Mouse (Mus musculus) olfactory bulb, adult 2 months (tissue): Measurements from ENCODE around the gene Gm5640.
"Not testable (repeated sequence)": the region's sequence is repeated elsewhere in the genome, so short reads cannot be mapped to it uniquely, and the experiment has no call there.

ENCODE experiments used
- CTCF ChIP-seq: fragments of 200-500 bp; IDR thresholded peaks from 2 replicates; pipeline ENCODE4 v1.5.1; 2012; ENCODE audit warnings: low read depth, mild to moderate bottlenecking, low read length, moderate library complexity; ENCODE audit not compliant: insufficient read depth
- POLR2A ChIP-seq: fragments of 200-500 bp; IDR thresholded peaks from 2 replicates; pipeline ENCODE4 v1.6.1; 2012; ENCODE audit warnings: mild to moderate bottlenecking, low read depth, low read length, moderate library complexity; ENCODE audit not compliant: insufficient read depth

GRCm38 (mm10) chrX:74646393-74646792 is 958 bp upstream of the Gm5640 start:
- TF ChIP-seq CTCF, POLR2A: not testable (repeated sequence)
